Mouse (Mus musculus) layer of hippocampus, adult 9-11 months (tissue): ENCODE measurements around the gene 2310079G19Rik.

Experiments
- DNase-seq: peaks from one replicate; pipeline ENCODE4 v3.0.0; 2022

Gene 2310079G19Rik

GRCm38 (mm10) chr16:88627566-88627965 lies at the start of gene 2310079G19Rik:
TSS of gene 2310079G19Rik (minus strand) at chr16:88627666.
- DNase-seq = no peak

DNA sequence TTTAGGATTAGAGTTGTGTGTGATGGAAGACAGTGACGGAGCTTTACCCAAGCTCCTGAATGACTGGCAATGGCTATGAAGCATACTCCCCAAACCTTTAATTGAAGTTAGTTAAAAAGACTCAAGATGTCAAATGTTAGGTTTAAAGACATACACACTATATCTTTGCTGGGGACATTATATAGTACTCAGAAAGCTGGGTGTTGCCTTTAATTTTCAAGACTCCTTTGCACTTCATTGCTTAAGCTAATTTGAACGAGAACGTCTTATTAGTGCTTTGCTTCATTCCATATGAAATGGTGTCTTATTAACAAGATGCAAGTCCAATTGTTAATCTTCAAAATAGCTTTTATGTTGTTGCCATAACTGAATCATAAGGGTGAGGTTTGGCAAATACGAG lies 44.1 kb upstream of the 2310079G19Rik start, which contains the start of gene Krtap27-1:
Gene Krtap27-1, minus strand, starts transcription at position 101 of the 400 bp plus-strand sequence.
- DNase-seq = no peak

DNA sequence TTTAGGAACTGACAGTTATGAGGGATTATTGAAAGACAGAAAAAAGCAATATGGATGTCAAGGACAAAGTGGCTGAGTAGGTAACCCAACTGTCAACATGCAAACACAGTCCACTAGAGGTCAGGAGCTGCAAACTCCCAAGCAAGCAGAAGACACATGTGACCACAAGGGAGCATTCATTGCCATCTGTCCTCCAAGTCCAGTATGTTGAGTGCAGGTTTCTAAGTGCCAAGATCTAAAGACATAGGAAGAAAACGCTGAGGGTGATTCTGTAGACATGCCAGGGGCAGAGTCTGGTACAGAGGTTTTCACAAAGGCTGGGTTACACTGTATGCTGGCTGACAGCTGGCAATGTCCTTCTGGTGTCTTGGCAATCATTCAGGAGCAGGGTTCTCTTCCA lies 30.0 kb upstream of the 2310079G19Rik start:
- no peak for DNase-seq

DNA sequence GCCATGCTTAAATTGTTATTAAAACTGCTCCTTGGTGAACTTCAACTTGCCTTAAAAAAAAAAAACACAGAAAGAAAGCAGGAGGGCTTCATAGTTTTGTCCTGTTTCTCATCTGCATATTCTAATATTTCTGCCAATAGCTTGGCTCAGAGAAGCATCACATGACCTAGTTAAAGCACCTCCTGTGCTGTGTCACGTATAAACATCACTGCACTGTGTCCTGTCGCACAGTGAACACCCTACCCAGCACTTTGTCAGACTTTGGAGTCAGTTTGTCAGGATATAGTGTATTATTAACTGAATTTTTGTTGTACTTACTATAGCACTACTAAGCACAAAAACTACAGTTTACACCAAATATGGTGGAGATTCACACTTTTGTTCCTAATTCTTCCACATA lies 24.5 kb upstream of the 2310079G19Rik start:
- DNase-seq = no peak

DNA sequence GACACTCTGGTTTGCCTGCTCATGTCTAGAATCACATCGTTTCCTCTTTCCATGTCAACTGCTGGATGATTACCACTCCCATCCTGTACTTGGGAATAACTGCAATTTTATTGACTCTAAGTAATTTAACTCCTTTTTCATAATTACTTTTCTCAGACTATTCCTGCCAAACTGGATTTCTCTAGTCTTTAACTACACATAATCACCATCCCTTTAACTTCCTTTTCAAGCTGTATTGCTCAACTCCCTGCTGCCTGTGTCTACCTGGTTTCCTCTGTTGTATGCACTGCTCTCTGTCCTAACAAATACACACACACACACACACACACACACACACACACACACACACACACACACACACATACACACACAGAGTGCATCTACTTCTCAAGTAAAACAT lies 23.6 kb upstream of the 2310079G19Rik start:
- no peak for DNase-seq

DNA sequence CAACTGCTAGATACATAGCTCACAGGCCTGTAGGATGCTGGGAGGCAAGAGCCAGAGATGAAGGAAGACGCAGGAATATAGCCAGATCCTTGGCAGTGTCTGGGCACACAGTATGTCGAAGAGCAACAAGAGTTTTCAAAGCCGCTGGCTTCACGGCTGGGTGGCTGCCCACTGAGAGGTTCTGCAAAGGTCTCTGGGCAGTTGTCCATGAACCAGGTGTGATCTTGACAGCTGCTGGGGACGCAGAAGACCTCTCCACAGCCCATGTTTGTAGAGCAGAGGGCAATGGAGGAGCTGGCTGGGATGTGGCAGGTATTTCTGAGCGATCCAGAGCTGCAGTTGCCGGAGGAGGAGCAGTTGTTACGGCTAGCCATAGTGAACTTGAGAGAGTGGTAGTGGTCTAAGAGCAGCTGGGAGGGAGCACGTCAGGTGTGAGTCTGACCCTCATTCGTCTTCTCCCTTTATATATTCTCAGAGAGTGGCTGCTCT lies 19.9 kb upstream of the 2310079G19Rik start, which contains the start of gene Krtap26-1:
Gene Krtap26-1, minus strand, starts transcription at position 439 of the 489 bp plus-strand sequence.
- DNase-seq = no peak

DNA sequence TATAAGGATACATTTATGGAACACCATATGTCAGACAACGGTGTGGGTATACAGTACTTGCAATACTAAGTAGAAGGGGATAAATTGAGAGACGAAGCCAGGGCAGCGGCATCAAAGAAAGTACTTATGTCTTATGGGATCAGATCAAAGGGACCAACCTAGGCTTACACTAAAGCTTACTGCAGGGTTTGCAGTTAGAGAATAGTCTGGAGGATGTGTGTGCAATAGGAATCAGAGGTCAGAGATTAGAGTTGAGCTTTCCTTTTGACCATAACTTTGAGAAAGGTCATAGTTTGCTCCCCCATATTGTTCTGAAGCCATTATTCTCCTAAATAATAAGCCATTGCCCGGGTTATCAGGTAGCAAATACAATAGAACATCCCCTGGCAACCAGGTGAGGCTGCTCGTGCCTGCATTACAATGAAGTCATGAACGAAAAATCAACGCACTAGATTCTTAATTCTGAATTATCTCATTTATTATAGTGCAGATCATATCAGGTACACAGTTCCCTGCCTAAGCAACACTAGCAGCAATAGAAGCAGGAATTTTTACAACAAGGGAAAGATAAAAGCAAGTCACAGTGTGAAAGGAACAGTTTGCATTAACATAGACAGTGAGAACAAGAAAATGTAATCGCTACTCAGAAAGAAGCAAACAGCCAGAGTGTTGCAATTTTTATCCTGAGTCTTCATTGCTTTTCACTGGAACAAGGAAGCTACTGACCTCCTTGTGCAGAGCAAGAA lies 19.1 kb upstream of the 2310079G19Rik start:
- DNase-seq = no peak

- no peak for DNase-seq
Observed at GRCm38 (mm10) chr16:88640053-88640452, 12.6 kb upstream of the 2310079G19Rik start.

DNA sequence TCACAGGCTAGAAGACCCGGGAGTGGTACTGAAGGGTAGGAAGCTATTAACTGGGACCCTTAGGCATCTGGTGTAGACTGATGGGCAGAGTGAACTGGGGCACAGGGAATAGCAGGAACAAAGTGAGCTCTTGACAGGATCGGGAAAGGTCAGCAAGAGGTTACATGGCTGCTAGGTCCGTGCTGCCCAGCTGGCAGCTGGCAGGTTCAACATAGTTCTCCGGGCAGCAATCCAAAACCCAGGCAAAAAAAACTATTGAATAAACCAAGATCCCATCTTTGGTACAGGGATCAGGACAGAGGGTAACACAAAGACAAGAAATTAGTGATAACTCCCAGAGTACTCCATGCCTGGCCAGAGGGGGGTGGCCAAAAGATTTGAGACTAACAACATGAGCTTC lies 7.7 kb upstream of the 2310079G19Rik start:
- DNase-seq = no peak

DNA sequence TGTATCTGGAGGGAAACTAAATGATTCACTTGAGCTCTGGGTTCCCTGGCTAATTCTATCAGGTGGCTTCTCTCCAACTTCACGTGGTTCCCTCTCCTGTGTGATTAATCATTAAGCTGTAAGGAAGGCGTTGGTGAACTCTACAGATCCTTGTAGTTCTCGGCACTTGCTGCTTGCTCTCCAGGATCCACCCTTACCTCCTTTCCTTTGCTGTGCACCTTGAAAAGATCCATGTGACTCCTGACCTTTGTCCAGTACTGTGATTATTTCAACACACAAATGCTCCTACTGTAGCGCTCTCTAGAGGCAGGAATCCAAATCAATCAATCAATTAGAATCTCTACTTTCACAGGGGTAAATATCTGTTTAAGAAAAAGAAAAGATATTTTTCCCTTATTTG lies 4.0 kb upstream of the 2310079G19Rik start:
- no peak for DNase-seq

- no peak for DNase-seq
Observed at GRCm38 (mm10) chr16:88612712-88613111, 14.8 kb downstream of the 2310079G19Rik start.

GRCm38 (mm10) chr16:88611922-88612321 lies 15.5 kb downstream of the 2310079G19Rik start, which contains the start of gene Krtap24-1:
TSS of gene Krtap24-1 (minus strand) at chr16:88612279.
- no peak for DNase-seq

- DNase-seq = no peak
Observed at GRCm38 (mm10) chr16:88604570-88604969, 22.9 kb downstream of the 2310079G19Rik start.

GRCm38 (mm10) chr16:88602464-88602863 lies 25.0 kb downstream of the 2310079G19Rik start:
- DNase-seq = no peak

DNA sequence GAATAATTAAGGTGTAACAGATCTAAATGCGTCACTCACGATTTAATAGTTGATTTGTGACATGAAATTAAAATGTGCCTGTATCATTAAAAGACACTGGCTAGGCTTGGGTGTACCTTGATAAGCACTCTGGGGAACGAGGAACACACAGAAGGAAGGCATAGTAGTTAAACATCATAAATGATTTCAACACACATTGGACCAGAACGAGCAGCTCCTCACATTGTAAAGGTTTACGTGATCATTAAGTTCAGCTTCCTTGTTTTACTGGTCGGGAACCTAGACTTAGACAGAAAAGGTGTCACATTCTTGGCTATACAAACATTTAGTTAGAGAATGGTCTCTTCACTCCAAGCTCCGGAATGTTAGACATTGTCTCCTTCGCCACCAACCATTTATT lies 27.2 kb downstream of the 2310079G19Rik start:
- no peak for DNase-seq

- no peak for DNase-seq
Observed at GRCm38 (mm10) chr16:88599504-88600237, 27.8 kb downstream of the 2310079G19Rik start.

- no peak for DNase-seq
Observed at GRCm38 (mm10) chr16:88592758-88593157, 34.7 kb downstream of the 2310079G19Rik start.

DNA sequence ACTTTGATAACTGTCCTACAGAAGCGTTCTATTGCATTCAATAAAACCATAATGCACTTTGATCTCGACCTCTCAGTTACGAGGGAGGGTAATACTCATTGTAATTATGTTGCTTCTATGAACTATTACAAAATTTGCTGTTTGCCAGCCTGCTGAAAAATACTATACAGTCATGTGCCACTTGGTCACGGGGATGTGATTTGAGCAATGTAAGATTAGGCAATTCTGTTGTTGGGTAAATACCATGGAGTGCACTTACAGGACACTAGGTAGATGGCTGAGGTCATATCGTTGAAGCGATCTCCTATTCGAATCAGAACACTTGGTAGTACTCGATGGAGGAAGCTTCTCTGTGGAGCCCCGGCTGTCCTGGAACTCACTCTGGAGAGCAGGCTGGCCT lies 44.1 kb downstream of the 2310079G19Rik start:
- DNase-seq = no peak
